Mouse (Mus musculus) retina, postnatal 7 days (tissue): ENCODE results near the gene Uba3.

Source experiments
- DNase-seq: peaks from one replicate; pipeline ENCODE4 v3.0.0-alpha.2; 2012; ENCODE audit warnings: low read depth, low spot score

The Uba3 gene

DNA sequence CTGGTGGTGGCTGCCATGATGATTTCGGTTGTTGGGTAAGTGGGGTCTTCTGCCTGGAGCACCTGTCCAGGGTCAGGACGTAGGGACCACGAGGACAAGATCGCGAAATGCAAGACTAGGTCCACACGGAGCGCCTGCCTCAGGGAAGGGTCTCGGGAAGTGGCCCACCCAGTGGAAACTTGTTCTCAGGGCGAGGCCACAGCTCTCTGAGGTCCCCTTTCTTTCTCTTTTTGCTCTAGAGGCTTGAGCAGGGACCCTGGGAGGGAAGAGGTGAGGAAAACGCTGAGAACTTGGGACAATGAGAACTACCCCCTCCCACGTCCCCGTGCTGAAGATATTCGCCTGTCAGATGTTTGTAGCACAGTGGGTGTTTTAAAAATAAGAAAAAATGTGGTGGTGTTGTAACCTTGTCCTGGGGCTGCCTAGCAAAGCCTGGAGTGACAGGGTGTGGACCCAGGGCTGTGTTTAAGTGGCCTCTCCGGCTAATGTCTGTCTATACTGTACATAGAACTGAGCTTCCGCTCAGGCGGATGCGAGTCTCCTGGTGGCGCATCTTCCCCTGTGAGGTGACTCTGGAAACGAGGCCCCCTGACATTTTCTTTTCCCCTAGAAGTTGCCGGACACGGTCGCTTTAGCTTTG lies 5.6 kb upstream of the Uba3 start:
- DNase-seq, result no peak

- DNase-seq, result peak; percentile 71
Measured at GRCm38 (mm10) chr6:97210191-97210961, 4.9 kb upstream of the Uba3 start, which contains the start of gene Arl6ip5. Gene Arl6ip5 (plus strand): TSS chr6:97210689.

- DNase-seq, result no peak
Measured at GRCm38 (mm10) chr6:97209751-97210150, 4.3 kb upstream of the Uba3 start.

DNA sequence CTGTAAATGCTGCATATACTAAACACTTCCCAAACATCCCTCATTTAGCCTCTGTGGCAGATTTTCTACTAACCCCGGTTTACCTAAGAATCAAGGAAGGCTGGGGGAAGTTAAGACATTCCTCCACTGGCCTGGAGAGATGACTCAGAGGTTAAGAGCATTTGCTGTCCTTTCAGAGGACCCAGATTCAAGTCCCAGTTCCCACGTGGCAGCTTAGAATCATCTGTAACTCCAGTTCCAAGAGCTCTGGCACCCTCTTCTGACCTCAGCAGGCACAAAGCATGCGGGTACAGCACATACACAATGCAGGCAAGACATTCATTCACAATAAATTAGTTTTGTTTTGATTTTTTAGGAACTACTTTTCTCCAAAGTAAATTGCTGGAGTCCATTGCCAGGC lies 3.8 kb upstream of the Uba3 start:
- no peak for DNase-seq

- no peak for DNase-seq
Measured at GRCm38 (mm10) chr6:97208406-97208805, 3.0 kb upstream of the Uba3 start.

DNA sequence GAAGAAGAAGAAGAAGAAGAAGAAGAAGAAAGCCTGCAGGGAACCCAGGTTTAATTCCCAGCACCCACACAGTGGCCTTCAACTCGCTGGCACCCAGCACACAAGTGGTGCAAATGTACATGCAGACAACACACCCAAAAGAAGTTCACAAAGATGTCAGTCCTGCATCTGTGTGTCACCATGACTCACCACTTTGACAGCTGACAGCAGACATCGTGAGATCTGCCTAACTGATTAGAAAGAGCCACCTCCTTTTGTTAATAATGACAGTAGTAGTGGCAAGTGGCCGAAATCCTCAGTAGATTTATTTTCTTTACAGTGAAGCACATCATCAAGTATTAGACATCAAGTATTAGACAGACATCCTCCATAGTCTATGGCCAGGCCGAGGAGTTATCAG lies 1.6 kb upstream of the Uba3 start:
- DNase-seq, result no peak

DNA sequence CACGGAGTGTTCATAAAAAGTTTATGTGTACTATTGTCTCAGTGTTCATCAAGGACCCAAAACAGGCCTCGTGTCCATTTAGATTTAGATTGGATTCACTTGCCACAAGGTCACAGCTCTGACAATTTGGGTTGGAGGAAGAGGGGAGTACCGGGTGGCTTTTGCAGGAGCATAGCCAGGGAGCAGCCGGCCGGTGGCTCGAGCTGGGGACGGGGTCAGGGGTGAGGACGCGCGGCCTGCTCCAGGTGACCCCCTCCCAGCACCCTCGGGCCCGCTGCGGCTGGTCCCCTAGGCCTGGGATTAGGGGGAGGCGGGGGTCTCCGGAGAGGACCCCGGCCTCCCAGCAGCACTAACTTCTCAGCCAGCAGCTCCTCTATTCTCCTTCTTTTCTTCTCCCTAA lies 495 bp downstream of the Uba3 start:
- no peak for DNase-seq

DNA sequence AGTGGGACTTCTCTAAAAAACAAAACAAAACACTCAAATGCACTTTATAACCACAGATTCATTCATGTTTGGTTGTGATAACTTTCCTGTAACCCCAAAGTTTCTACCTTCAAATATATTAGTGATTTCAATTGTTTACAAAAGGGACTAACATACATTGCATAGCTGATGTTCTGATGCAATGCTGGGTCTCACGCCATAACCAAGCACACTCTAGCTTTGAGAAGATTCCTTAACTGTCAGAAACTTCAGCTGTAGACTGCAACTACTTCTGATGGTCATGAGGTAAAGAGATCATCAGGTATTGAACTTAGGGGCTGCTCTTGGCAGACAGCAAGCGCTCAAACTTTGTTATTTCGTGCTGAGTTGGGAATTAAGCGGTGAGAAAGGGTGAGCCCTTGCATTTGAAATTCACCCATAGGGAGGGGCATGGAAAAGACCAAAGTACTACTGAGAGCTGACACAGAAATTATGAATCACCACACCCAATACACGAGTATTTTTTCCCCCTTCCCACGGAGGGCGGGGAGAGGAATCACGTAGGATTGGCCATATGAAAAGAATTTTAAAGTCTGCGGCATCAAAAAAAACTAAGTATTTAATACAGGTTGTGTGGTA lies 1.1 kb downstream of the Uba3 start:
- DNase-seq, result no peak

- DNase-seq, result no peak
Measured at GRCm38 (mm10) chr6:97202477-97202876, 3.0 kb downstream of the Uba3 start.

DNA sequence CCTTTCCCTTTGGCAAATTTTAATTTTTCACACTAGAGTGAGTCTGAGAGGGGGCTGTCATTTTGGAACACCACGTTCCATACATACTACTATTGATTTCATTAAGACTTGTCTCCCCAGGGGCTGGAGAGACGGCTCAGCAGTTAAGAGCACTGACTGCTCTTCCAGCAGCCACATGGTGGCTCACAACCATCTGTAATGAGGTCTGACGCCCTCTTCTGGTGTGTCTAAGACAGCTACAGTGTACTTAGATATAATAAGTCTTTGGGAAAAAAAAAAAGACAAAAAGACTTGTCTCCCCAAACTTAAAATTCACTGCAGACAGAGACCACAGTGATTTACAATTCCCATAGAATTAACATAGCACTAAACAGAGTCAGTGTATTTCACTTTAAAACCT lies 5.0 kb downstream of the Uba3 start:
- no peak for DNase-seq

GRCm38 (mm10) chr6:97179367-97179828 lies 26.0 kb downstream of the Uba3 start:
- no peak for DNase-seq

GRCm38 (mm10) chr6:97178491-97179366 lies 26.7 kb downstream of the Uba3 start, which contains the start of gene Tmf1:
Gene Tmf1 (minus strand): TSS chr6:97179122.
- peak; percentile 83 for DNase-seq

GRCm38 (mm10) chr6:97175716-97176115 lies 29.7 kb downstream of the Uba3 start:
- DNase-seq, result no peak

DNA sequence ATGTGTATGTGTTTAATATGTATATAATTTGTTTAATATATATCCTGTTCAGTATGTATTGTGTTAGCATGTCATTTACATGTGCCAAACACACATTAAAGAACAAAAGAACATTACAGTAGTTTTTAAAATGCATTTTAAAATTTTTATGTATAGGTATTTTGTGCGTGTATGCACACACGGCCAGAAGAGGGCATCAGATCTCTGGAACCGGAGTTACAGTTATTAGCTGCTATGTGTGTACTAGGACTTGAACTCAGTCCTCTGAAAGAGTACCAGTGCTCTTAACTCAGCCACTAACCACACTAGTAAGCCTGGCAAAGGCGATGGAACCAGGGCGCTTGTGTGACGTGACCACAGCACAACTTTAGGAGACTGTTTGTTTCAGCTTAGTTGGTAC lies 55.3 kb downstream of the Uba3 start:
- DNase-seq, result no peak

DNA sequence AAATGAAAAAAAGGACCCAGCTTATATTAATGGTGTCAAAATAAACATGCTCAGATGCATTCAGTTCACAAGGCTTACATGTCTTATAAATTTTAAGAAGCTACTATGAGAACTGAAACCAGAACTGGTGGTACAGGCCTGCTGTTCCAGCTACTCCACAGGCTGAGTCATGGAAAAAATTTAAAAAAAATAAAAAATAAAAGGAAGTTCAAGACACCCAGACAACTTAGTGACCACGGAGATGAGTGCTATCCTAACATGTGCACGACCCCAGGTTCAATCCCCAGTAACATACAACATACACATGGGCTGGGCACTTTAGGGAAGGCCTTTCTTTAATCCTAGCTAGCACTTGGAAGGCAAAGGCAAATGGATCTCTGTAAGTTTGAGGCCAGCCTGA lies 55.7 kb downstream of the Uba3 start:
- DNase-seq, result no peak

GRCm38 (mm10) chr6:97148383-97149251 lies 56.8 kb downstream of the Uba3 start, which contains the start of gene Eogt:
Gene Eogt (minus strand): TSS chr6:97149182.
- DNase-seq, result peak; percentile 23

GRCm38 (mm10) chr6:97147755-97148382 lies 57.6 kb downstream of the Uba3 start:
- DNase-seq, result peak; percentile 24

GRCm38 (mm10) chr6:97145156-97145555 lies 60.3 kb downstream of the Uba3 start:
- DNase-seq, result no peak

DNA sequence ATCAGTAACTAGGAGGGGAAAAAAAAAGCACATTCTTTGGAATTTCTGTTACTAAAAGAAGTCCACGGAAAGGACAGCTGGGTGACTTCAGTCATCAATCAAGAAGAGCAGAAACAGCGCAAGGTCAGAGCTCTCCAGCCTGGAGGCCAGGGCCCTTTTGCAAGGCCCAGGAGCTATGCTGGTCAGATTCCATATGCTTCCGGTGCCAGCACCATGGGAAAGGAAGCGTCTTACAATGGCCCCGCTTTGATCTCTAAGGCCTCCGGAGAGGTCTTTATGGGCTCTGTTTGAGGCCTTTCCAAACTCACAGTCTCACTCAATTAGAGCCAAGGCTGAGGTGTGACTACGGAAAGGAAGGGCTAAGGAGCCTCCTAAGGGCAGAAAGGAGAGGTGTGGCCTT lies 61.1 kb downstream of the Uba3 start:
- no peak for DNase-seq

DNA sequence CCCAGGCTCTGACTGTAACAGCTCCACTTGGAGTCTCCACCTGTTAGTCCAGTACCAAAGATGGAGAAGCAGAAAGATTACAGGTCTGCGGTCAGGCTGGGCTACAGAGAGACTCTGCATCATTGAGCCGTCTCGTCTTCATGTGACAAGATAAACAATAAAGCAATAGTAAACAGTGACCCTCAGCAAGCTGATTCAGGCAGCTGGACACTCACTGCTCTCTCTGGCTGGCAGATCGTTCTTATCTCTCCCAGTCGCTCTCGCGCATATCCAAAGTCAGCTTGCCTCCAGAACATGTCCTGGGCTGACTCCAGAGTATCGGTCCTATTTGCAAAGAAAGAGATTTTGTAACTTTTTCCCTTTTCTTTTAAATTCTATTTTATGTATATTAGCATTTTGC lies 62.8 kb downstream of the Uba3 start:
- no peak for DNase-seq
